Mouse (Mus musculus) embryo, embryonic 10 days (tissue): ENCODE measurements around the gene Fxyd2.

Experiments used
- DNase-seq: peaks from one replicate; pipeline ENCODE4 v3.0.0-alpha.2; 2015; ENCODE audit warnings: low spot score

Fxyd2 gene

GRCm38 (mm10) chr9:45429392-45429791, 29.9 kb downstream of the Fxyd2 start:
- no peak for DNase-seq

- DNase-seq = peak; percentile 11
These were observed 30.7 kb downstream of the Fxyd2 start for GRCm38 (mm10) chr9:45429951-45430697.

- DNase-seq = no peak
These were observed 31.2 kb downstream of the Fxyd2 start for GRCm38 (mm10) chr9:45430698-45430959.

GRCm38 (mm10) chr9:45431150-45431549, 31.7 kb downstream of the Fxyd2 start:
- no peak for DNase-seq

GRCm38 (mm10) chr9:45432639-45433038, 33.2 kb downstream of the Fxyd2 start:
- DNase-seq = no peak

- no peak for DNase-seq
These were observed 33.6 kb downstream of the Fxyd2 start for GRCm38 (mm10) chr9:45433119-45433518.

GRCm38 (mm10) chr9:45434171-45434570, 34.7 kb downstream of the Fxyd2 start:
- no peak for DNase-seq

GRCm38 (mm10) chr9:45439025-45439424, 39.6 kb downstream of the Fxyd2 start:
- DNase-seq = no peak

- DNase-seq = no peak
These were observed 40.8 kb downstream of the Fxyd2 start for GRCm38 (mm10) chr9:45440083-45440784.

- DNase-seq = no peak
These were observed 44.9 kb downstream of the Fxyd2 start for GRCm38 (mm10) chr9:45444251-45444798.

GRCm38 (mm10) chr9:45449658-45450057, 50.2 kb downstream of the Fxyd2 start:
- DNase-seq = no peak

GRCm38 (mm10) chr9:45451346-45451745, 51.9 kb downstream of the Fxyd2 start:
- DNase-seq = no peak

- no peak for DNase-seq
These were observed 54.6 kb downstream of the Fxyd2 start for GRCm38 (mm10) chr9:45454032-45454431.

- no peak for DNase-seq
These were observed 55.6 kb downstream of the Fxyd2 start for GRCm38 (mm10) chr9:45454889-45455610.

- peak; percentile 9 for DNase-seq
These were observed 57.7 kb downstream of the Fxyd2 start for GRCm38 (mm10) chr9:45457200-45457599.

- no peak for DNase-seq
These were observed 58.9 kb downstream of the Fxyd2 start for GRCm38 (mm10) chr9:45458363-45458762.
